Mouse (Mus musculus) urinary bladder, postnatal 4 days (tissue): ENCODE results near the gene Slc2a5.

Experiments
- DNase-seq, 2 experiments: peaks; one replicate each; pipeline ENCODE4 v3.0.0; 2021 to 2022; ENCODE audit warnings: low spot score in 2 of 2

The Slc2a5 gene

GRCm38 (mm10) chr4:150119055-150119454 is at the start of gene Slc2a5:
Gene Slc2a5, plus strand, starts transcription at chr4:150119283.
- no peak for DNase-seq

DNA sequence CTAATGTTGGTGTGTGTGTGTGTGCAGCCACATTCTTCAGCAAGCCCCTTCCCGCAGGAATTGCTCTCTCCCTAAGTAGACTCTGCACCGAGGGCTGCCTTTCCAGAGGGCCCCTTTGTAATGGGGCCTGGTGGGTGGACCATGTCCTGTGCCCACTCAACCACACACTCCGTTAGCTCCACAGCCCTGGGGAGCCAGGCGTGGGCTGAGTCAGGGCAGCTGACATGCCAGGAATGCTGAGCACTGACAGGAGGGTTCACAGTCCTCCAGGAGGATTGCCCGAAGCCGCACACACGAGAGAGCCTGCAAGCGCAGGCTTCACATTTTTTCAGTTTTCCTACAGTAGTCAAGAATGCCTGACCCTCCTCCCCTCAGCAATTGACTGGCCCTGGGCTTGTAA is 48.9 kb upstream of the Slc2a5 start:
- DNase-seq, result no peak

GRCm38 (mm10) chr4:150072416-150073101 is 46.5 kb upstream of the Slc2a5 start:
- no peak for DNase-seq

DNA sequence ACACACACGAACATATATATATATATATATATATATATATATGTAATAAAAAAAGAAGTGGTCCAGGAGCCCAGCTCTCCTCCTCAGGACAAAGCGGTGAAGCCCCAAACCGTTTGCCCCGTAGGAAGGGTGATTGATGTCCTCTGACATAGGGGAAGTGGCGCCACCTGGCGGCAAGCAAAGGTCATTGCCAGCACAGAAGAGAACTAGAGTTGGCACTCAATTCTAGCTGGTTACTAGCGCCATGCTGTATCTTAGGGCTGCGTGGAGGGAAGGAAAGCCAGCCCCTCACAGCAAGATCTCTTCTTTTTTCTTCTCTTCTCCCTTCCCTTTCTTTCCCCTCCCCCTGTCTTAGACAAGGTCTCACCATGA is 46.0 kb upstream of the Slc2a5 start:
- no peak for DNase-seq

DNA sequence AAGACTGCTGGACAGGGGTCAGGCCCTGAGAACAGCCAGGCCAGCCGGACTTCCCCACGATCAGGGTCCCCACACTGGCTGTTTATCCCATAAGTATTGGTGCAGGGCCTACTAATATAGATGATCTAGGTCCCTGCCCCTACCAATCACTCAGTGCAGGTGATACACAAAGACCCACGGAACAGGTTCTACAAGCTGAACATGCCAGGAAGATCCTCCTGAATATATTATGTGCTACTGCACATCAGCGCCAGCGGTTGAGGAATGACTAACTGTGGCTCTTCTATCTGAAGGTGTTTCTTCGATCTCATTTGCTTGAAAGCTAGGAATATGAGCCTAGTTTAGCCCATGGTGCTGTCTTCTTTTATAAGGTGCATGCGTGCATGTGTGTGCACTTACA is 43.7 kb upstream of the Slc2a5 start:
- no peak for DNase-seq

DNA sequence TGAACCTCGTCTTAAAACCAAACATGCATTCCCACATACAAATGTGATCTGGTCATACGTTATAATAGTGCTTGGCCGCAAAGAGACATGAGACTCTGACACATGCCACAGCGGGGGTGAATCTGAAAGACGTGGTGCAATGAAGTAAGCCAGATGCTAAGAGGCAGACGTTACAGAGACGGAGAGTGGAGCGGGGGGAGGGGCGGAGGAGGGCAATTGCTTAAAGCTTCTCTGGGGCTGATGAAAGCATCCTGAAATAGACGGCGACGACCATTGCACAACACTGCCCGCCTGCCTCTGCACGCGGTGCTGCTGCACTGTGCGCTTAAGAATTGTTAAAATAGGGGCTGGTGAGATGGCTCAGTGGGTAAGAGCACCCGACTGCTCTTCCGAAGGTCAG is 42.9 kb upstream of the Slc2a5 start:
- DNase-seq, result no peak

DNA sequence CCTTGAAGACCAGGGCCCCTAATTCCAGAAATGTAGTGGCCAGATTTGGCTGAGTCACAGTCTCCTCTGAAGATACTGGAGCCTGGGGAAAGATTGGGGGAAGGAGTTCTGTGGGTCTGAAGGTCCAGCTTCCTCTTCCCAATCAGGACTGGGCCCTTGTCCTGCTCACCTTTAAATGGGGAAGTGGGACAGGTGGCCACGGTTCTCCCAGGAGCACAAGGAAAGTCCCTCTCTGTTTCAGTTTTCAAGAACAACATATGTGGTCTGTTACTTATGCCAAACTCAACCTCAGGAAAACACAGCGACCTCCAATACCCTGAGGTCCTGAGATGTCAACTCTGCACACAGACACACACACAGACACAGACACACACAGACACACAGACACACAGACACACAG is 40.4 kb upstream of the Slc2a5 start:
- DNase-seq, result no peak

- no peak for DNase-seq
Observed at GRCm38 (mm10) chr4:150079244-150079643, 39.8 kb upstream of the Slc2a5 start.

- no peak for DNase-seq
Observed at GRCm38 (mm10) chr4:150080330-150080967, 38.6 kb upstream of the Slc2a5 start.

- DNase-seq, result no peak
Observed at GRCm38 (mm10) chr4:150085366-150085765, 33.7 kb upstream of the Slc2a5 start.

- no peak for DNase-seq
Observed at GRCm38 (mm10) chr4:150086841-150087160, 32.3 kb upstream of the Slc2a5 start.

- peak; percentile 85 to 89 for DNase-seq
Observed at GRCm38 (mm10) chr4:150087161-150087889, 31.8 kb upstream of the Slc2a5 start, which contains the start of gene Gpr157. Gene Gpr157, plus strand, starts transcription at chr4:150087365.

DNA sequence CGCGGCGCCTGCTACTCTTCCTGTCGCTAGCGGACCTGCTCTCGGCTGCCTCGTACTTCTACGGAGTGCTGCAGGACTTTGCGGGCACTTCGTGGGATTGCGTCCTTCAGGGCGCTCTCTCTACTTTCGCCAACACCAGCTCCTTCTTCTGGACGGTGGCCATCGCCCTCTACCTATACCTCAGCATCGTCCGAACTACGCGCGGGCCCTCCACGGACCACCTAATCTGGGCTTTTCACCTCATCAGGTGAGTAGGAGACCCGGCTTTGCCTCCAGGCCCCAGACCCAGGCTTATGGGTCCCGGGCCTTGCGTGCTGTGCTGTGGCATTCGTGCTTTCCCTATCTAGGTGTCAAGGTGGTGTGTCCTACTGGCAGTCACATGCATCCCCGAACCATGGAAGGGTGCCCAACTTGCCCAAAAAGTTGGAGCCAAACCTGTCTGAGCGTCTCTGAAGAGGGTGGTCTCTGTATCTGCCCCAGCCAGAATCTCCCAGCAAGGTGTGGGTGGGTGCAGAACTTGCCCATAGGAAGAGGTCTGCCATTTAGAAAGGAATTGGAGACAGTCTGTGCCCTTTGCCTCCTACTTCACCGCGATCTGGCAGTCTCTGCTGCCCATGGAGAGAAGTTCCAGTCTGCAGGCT is 31.1 kb upstream of the Slc2a5 start:
- no peak for DNase-seq

- no peak for DNase-seq
Observed at GRCm38 (mm10) chr4:150089121-150089520, 30.0 kb upstream of the Slc2a5 start.

DNA sequence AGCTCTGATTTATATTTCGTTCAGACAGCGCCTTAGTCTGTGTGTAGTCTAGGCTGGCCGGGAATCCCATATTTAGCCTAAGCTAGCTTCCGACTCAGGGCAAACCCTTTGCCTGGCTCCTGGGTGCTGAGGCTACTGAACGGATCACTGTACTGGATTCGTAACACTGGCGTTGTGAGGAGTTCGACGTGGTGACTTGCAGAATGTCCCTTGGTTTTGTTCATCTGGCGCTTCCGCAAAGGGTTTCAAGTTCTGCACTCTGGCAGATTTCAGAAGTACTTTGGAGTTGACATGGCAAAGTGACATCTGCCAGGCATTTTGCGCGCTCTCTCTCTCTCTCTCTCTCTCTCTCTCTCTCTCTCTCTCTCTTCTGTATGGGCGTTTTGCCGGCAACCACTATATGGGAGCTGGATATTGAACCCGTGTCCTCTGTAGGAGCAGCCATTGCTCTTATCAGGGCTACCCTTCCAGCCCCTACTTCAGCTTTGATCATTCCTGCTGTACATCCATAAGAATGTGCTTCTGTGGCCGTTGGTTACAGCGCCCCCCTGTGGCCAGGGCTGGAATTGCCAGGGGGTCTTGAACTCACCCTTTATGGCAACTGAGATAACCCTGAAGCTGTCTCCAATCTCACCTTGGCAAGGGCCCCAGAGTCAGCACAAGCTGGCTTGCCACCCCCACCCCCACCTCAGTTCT is 27.0 kb upstream of the Slc2a5 start:
- no peak for DNase-seq

- DNase-seq, result no peak
Observed at GRCm38 (mm10) chr4:150092583-150092902, 26.5 kb upstream of the Slc2a5 start.

- no peak for DNase-seq
Observed at GRCm38 (mm10) chr4:150093560-150094462, 25.3 kb upstream of the Slc2a5 start.

DNA sequence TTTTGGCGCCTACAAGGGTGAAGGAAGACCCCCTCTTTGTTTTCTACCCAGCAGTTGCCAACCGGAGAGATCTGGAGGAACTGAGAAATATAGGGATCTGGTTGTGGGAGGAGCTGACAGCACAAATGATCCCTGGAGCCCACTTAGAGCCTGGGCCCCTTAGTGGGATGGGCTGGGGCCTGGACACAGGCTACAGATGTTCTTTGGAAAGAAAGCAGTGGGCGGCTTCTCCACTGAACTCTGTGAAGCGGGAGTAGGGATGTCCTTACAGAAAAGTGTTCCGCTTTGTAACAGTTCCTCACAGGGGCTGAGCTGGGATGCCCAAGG is 24.7 kb upstream of the Slc2a5 start:
- DNase-seq, result no peak

DNA sequence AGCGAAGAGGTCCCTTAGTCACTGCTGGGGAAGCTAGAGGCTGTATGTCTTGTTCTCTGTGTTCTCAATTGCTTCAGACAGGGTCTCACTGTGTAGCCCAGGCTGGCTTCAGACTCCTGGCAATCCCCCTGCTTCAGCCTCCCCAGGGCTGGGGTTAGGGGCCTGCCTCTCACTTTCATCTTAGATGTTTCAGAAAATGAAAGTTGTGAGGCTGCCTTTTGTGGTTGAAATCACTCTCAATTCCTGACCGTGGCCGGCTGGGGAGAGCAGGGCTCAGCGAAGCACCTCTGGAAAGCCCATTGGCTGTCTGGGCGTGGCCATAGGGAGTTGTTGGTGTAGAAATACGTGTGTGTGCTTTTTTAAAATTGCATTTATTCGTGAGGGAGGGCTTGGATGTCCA is 22.8 kb upstream of the Slc2a5 start:
- DNase-seq, result no peak

- no peak for DNase-seq
Observed at GRCm38 (mm10) chr4:150097847-150098246, 21.2 kb upstream of the Slc2a5 start.

DNA sequence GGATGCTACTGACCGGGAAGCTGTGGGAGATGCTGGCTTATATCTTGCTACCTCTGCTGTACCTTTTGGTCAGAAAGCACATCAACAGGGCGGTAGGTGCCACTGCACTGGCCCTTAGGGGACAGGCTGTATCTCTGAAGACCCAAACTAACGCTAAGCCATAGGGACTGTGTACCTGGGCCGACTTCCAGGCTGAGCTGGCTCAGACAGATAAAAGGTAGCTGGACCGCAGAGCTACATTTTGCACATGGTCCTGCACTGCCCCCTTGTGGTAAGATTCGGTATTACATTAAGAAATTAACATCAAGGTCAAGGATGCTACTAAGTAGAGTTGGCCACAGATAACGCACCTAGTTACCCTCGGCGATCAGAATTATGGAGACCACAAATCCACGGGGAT is 20.2 kb upstream of the Slc2a5 start:
- DNase-seq, result peak in 1 of 2 experiments; percentile 49
